Mouse (Mus musculus): ENCODE measurements around the gene B3glct. TPM values are rescaled to one million over a fixed set of nuclear protein-coding genes. Genes with fewer than 3 reads are reported as not detected.

Gene B3glct
- polyA plus RNA-seq, 1 experiment from 2014 or later = 15.1 TPM

DNA sequence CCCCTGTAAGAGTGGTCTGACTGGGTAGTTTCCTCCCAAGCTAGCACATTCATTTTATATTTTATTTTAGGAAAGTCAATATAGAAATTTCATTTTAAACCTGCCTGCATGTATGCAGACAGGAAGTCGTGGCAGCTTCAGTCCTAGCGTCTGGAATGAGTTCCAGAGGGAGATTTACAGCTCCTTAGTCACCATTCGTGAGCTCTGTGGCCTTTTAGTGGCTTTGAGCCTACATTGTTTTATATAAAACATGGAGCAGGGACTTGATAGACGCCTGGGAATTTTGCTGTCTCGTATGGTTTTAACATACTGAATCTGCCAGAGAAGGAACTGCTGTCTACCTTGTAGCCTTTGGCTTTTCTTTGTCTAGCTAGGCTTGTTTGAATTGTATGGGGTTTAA lies 2.9 kb downstream of the B3glct start:
- Histone ChIP-seq H3K4me3 (no peak overlapping the region), H3K9me3 (no peaks in the 10 kb centered on the region), H3K4me1 (peaks cover 10% of the 10 kb centered on the region), H3K27ac (replicated peaks) (no peak overlapping the region), H3K36me3 (replicated peaks) (no peaks in the 10 kb centered on the region), H3K27me3 (replicated peaks; ENCODE audit: low read depth, poor library complexity, severe bottlenecking) (no peaks in the 10 kb centered on the region)
- no peak for DNase-seq (ENCODE audit: low spot score)
- 81% methylated on average over 5 of the region's 5 CpGs for WGBS

DNA sequence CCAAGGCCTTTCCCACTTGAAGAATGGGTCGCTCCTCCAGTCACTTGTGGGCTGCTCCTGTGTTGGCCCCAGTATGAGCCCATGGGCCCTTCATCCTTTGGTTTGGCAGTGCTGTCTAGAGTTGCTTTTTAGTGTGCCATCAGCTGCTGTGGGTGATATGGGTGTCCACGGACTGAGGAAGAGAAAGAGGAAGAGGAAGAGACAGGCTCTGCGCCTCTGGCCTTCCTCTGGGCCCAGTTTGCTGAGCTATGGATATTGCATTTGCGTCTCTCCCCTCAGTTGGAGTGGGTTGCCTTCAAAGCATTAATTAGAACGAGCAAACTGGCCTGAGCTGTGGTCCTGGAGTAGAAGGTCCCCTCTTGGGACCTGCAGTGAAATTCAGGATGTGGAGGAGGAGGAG lies 11.8 kb downstream of the B3glct start:
- DNase-seq (ENCODE audit: low spot score) = no peak
- Histone ChIP-seq H3K4me1 (peaks cover 11% of the 10 kb centered on the region), H3K9me3 (no peaks in the 10 kb centered on the region), H3K36me3 (replicated peaks) (0 out of 2 replicates have a peak, but pooled peaks cover 2% of the 10 kb centered on the region), H3K4me3 (no peak overlapping the region), H3K27ac (replicated peaks) (no peak overlapping the region), H3K27me3 (replicated peaks; ENCODE audit: low read depth, poor library complexity, severe bottlenecking) (no peaks in the 10 kb centered on the region)
- 77% methylated on average over 5 of the region's 5 CpGs for WGBS

DNA sequence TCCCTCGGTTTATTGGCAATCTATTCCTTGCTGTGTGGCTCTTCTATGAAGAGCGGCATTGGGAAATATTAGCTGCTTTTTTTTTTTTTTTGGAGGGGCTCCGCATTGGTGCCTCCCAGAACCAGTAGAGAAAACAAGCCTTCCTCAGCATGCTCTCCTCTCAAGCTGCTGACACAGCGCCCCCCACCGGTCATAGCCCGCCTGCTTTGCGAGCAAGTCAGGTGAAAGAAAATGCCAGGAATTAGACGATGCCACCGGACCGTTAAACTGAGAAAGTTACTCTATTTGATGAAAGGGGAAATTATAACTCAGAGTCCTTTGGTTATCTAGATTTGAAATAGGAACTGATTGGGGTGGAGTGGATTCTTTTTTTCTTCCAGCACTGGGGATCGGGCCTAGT lies 14.5 kb downstream of the B3glct start:
- 82% methylated on average over 11 of the region's 11 CpGs for WGBS

GRCm38 (mm10) chr5:149693200-149693599 lies 15.2 kb downstream of the B3glct start:
- 87% methylated on average over 2 of the region's 2 CpGs for WGBS
- no peak for DNase-seq (ENCODE audit: low spot score)
- no peak overlapping the region for H3K4me3 ChIP-seq

More for the DNA sequence above, 14.5 kb downstream of the B3glct start:
- H3K9me3 ChIP-seq = no peaks in the 10 kb centered on the region
- H3K4me1 ChIP-seq = peaks cover 11% of the 10 kb centered on the region
- DNase-seq (ENCODE audit: low spot score) = no peak
- H3K27ac ChIP-seq (replicated peaks) = no peak overlapping the region
- H3K36me3 ChIP-seq (replicated peaks) = peaks cover 13% of the 10 kb centered on the region
- no peak overlapping the region for H3K4me3 ChIP-seq
- no peaks in the 10 kb centered on the region for H3K27me3 ChIP-seq (replicated peaks; ENCODE audit: low read depth, poor library complexity, severe bottlenecking)

GRCm38 (mm10) chr5:149693968-149694367 lies 15.9 kb downstream of the B3glct start:
- 82% methylated on average over 3 of the region's 3 CpGs for WGBS
- no peak for DNase-seq (ENCODE audit: low spot score)
- no peak overlapping the region for H3K27ac ChIP-seq (replicated peaks)

More at GRCm38 (mm10) chr5:149693200-149693599, 15.2 kb downstream of the B3glct start:
- peaks cover 19% of the 10 kb centered on the region for H3K36me3 ChIP-seq (replicated peaks)
- no peak overlapping the region for H3K27ac ChIP-seq (replicated peaks)
- no peaks in the 10 kb centered on the region for H3K27me3 ChIP-seq (replicated peaks; ENCODE audit: low read depth, poor library complexity, severe bottlenecking)
- peaks cover 11% of the 10 kb centered on the region for H3K4me1 ChIP-seq
- H3K9me3 ChIP-seq = no peaks in the 10 kb centered on the region

DNA sequence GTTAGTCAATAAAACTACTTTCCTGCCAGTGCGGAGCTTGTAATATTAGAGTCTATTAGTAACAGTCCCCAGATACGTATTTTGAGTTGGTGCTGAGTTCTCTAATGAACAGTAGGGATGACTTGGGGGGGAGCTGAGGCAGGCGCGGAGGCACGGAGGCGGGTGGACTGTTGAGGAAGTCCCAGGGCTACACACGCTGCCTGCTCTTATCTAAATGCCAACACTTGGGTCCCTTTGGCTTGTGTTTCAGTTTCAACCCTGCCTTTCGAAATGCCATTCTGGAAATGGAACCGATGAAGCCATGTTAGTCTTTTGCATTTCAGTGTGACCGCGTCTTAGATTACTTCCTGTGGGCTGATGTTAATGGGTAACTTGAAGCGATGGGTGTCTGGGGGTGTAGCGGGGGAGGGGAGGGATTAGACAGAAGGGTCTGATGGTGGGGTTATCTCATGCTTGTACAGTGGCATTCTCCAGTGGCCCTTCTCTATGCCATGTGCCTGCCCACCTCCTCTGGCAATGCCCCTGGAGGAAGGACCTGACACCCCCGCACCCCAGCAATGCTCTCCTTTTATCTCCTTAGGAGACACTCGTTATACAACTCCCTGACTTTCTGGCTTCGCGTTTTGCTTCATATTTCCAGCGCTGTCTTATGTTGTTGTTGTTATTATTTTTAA lies 17.2 kb downstream of the B3glct start:
- Histone ChIP-seq H3K27me3 (replicated peaks; ENCODE audit: low read depth, poor library complexity, severe bottlenecking) (no peaks in the 10 kb centered on the region), H3K36me3 (replicated peaks) (peaks cover 19% of the 10 kb centered on the region), H3K27ac (replicated peaks) (no peak overlapping the region), H3K9me3 (no peaks in the 10 kb centered on the region), H3K4me1 (peaks cover 3% of the 10 kb centered on the region; the same call in 1 of the 2 replicates), H3K4me3 (no peak overlapping the region)
- no peak for DNase-seq (ENCODE audit: low spot score)
- 88% methylated on average over 18 of the region's 18 CpGs for WGBS

More at GRCm38 (mm10) chr5:149693968-149694367, 15.9 kb downstream of the B3glct start:
- Histone ChIP-seq H3K4me1 (peaks cover 11% of the 10 kb centered on the region), H3K9me3 (no peaks in the 10 kb centered on the region), H3K4me3 (no peak overlapping the region), H3K27me3 (replicated peaks; ENCODE audit: low read depth, poor library complexity, severe bottlenecking) (no peaks in the 10 kb centered on the region), H3K36me3 (replicated peaks) (peaks cover 19% of the 10 kb centered on the region)

DNA sequence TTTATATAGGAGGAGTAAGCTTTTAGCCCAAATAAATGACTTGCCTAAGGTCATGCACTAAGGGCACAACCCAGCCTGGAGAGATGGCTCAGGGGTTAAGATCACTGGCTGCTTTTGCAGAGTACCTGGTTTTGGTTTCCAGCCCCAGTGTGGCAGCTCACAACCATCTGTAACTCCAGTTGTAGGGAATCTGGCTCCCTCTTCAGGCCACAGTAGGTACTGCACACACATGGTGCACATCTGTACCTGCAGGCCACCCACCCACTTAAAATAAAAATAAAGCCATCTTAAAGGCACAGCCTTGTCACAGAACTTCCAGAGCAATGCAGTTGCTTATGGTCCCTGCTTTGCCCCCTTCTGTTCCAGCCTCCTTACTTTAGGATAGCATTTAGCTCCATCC lies 24.7 kb downstream of the B3glct start:
- Histone ChIP-seq H3K27me3 (replicated peaks; ENCODE audit: low read depth, poor library complexity, severe bottlenecking) (no peaks in the 10 kb centered on the region), H3K4me1 (no peaks in the 10 kb centered on the region), H3K27ac (replicated peaks) (no peak overlapping the region), H3K9me3 (peaks cover 20% of the 10 kb centered on the region), H3K36me3 (replicated peaks) (peaks cover 51% of the 10 kb centered on the region), H3K4me3 (no peak overlapping the region)
- DNase-seq (ENCODE audit: low spot score) = no peak

- Histone ChIP-seq H3K4me1 (peaks cover 17% of the 10 kb centered on the region), H3K9me3 (peaks cover 14% of the 10 kb centered on the region; the same call in 1 of the 2 replicates), H3K27ac (replicated peaks) (no peak overlapping the region), H3K36me3 (replicated peaks) (peaks cover 34% of the 10 kb centered on the region), H3K27me3 (replicated peaks; ENCODE audit: low read depth, poor library complexity, severe bottlenecking) (no peaks in the 10 kb centered on the region), H3K4me3 (no peak overlapping the region)
- 94% methylated on average over 4 of the region's 4 CpGs for WGBS
- no peak for DNase-seq (ENCODE audit: low spot score)
Measured at GRCm38 (mm10) chr5:149711545-149711944, 33.5 kb downstream of the B3glct start.

DNA sequence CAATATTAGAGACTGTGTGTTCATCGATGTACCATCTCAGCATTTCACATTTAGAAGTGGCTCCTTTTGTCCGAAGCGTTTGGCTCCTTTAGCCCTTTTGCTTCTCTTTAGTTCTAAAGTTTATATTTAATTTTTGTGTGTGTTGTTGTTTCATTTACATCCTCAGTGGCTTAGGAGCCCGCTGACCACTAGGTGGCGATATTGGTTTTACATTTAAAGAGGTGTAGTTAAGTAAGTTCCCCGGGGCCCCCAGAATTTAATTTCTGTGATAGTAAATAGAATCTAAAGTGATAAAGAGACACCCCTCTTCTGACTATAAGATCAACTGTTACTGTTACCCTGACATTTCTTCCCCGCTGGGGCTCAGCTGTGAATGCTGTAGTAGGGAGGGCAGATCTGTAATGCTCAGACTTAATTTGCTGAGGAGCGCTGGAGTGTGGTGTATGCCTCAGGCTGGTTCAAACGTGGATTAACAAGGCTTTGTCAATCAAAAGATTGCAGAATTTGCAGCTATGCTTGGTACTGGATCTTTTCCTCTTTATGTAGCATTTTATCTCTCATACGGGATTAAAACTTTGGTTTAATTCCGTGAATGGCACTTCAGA lies 35.2 kb downstream of the B3glct start:
- no peak overlapping the region for H3K4me3 ChIP-seq
- no peak overlapping the region for H3K27ac ChIP-seq (replicated peaks)
- WGBS = 50% methylated on average over 11 of the region's 11 CpGs
- H3K27me3 ChIP-seq (replicated peaks; ENCODE audit: low read depth, poor library complexity, severe bottlenecking) = no peaks in the 10 kb centered on the region
- DNase-seq (ENCODE audit: low spot score) = peak; percentile 51
- H3K36me3 ChIP-seq (replicated peaks) = peaks cover 31% of the 10 kb centered on the region
- peaks cover 17% of the 10 kb centered on the region for H3K4me1 ChIP-seq
- H3K9me3 ChIP-seq = peaks cover 7% of the 10 kb centered on the region; the same call in 1 of the 2 replicates

- Histone ChIP-seq H3K27ac (replicated peaks) (no peak overlapping the region), H3K4me3 (no peak overlapping the region), H3K27me3 (replicated peaks; ENCODE audit: low read depth, poor library complexity, severe bottlenecking) (no peaks in the 10 kb centered on the region), H3K36me3 (replicated peaks) (peaks cover 26% of the 10 kb centered on the region), H3K4me1 (peaks cover 17% of the 10 kb centered on the region), H3K9me3 (peaks cover 3% of the 10 kb centered on the region; the same call in 1 of the 2 replicates)
- DNase-seq (ENCODE audit: low spot score) = no peak
- WGBS = 86% methylated on average over 16 of the region's 16 CpGs
Measured at GRCm38 (mm10) chr5:149713834-149714233, 35.8 kb downstream of the B3glct start.

DNA sequence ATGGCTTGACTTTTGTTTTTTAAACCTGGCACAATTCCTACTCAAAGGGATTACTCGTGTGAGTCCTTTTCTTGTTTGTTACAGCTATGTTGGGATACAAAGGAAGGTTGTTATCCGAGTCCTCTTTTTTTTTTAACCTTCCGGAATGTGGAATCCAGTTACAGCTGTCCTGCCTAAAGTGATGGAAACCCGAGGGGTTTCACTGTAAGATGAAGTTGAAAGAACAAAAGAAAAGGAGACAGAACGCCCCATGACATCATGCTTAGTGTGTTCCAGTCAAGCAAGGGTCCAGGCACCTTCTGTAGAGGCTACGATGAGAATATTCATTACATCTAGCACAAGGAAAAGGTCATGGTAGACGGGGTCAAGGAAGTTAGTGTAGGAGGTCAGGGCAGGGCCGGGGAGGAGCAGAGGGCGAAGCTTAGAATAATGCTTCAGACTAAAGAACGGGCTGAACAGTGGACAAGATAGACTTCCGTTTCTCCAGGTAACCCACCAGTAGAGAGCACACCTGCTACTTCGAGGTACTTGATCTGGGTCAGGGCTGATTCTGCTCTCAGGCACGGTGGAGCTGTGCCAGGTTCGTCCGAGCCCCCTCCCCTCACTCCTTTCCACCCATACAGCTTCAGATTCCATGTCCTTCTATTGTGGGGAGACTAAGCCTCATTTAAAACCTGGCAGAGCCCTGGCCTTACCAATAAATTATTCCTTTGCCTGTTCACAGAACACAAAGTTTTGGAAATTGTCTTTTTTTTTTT lies 37.7 kb downstream of the B3glct start:
- DNase-seq (ENCODE audit: low spot score) = peak; percentile 28
- H3K27ac ChIP-seq (replicated peaks) = peak overlapping the region; percentile 61

GRCm38 (mm10) chr5:149716329-149716690 lies 38.3 kb downstream of the B3glct start:
- WGBS = 67% methylated on average over 3 of the region's 3 CpGs
- DNase-seq (ENCODE audit: low spot score) = no peak
- H3K9me3 ChIP-seq = no peaks in the 10 kb centered on the region
- peaks cover 17% of the 10 kb centered on the region for H3K4me1 ChIP-seq
- H3K36me3 ChIP-seq (replicated peaks) = peaks cover 11% of the 10 kb centered on the region
- H3K27ac ChIP-seq (replicated peaks) = no peak overlapping the region
- no peaks in the 10 kb centered on the region for H3K27me3 ChIP-seq (replicated peaks; ENCODE audit: low read depth, poor library complexity, severe bottlenecking)
- H3K4me3 ChIP-seq = no peak overlapping the region

More for the DNA sequence above, 37.7 kb downstream of the B3glct start:
- no peaks in the 10 kb centered on the region for H3K27me3 ChIP-seq (replicated peaks; ENCODE audit: low read depth, poor library complexity, severe bottlenecking)
- peaks cover 17% of the 10 kb centered on the region for H3K4me1 ChIP-seq
- H3K4me3 ChIP-seq = peak overlapping the region; percentile 5; the same call in 1 of the 2 replicates
- WGBS = 30% methylated on average over 15 of the region's 15 CpGs
- peaks cover 14% of the 10 kb centered on the region for H3K36me3 ChIP-seq (replicated peaks)
- no peaks in the 10 kb centered on the region for H3K9me3 ChIP-seq
